Mouse (Mus musculus): ENCODE data around the gene Ggnbp2. TPM values are rescaled to one million over a fixed set of nuclear protein-coding genes. Genes with fewer than 3 reads are reported as not detected.
A peak's percentile ranks its signal among the peaks of the same experiment; 100 is the strongest.
"Not testable (repeated sequence)": the region's sequence is repeated elsewhere in the genome, so short reads cannot be mapped to it uniquely, and the experiment has no call there.

The Ggnbp2 gene
- total RNA-seq, 4 experiments from 2014 or later: 76.1 to 91.6 (median 86.8) TPM

DNA sequence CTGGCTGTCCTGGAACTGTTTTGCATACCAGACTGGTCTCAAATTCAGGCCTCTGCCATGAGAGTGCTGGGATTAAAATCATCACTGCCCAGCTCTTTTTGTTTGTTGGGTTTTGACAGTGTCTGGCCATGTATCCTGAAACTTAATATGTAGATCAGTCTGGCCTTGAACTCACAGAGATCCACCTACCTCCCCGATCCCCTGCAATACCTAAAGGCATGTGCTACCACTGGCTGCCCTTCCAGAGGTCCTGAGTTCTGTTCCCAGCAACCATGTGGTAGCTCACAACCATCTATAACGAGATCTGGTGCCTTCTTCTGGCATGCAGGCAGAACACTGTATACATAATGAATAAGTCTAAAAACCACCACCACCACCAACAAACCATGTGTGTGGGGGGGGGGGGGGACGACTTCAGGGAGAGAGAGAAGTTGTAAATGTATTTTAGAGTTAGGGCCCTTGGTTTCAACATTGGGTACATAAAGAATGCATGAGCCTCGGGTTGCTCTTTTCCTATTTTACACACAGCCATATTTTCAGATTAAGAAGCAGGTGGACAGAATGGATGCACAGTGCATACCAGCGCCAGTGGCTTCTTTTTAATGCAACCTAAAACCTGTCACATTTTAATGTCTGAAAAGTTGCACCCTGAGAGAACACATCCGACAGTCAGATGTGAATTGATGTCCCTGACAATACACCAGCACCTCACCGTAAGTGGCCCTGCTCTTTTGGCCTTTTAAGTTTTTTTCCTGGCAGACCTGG, 8.6 kb upstream of the Ggnbp2 start:
- DNase-seq: no peak

- not testable (repeated sequence) for DNase-seq
These were observed 5.4 kb upstream of the Ggnbp2 start for GRCm38 (mm10) chr11:84876020-84876419.

GRCm38 (mm10) chr11:84873042-84873833, 2.6 kb upstream of the Ggnbp2 start:
- no peak for DNase-seq

GRCm38 (mm10) chr11:84871548-84872069, 992 bp upstream of the Ggnbp2 start:
- DNase-seq: no peak

GRCm38 (mm10) chr11:84871046-84871445, 429 bp upstream of the Ggnbp2 start:
- no peak for DNase-seq

GRCm38 (mm10) chr11:84869537-84870232, 932 bp downstream of the Ggnbp2 start:
- DNase-seq: peak; percentile 92

DNA sequence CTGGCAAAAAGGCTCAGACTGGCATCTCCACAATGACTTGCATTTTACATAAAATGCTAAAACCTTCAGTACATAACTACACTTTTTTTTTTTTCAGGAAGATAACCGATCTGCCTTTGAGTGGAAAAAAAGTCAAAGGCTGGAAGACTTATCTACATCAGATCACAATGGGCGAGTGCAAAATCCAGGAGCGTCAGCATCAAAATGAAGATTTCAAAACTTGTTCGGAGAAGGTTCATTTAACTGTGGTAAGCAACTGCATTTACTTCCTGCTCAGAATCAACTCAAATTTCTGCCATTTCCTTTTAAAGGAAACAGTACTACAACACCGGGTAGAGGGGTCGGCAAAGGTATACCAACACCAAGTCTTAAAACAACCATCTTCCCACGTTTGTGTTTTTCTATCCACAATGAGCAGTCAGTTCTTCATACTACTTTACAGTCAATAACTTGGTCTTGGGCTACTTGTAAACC, 1.8 kb downstream of the Ggnbp2 start:
- no peak for DNase-seq

DNA sequence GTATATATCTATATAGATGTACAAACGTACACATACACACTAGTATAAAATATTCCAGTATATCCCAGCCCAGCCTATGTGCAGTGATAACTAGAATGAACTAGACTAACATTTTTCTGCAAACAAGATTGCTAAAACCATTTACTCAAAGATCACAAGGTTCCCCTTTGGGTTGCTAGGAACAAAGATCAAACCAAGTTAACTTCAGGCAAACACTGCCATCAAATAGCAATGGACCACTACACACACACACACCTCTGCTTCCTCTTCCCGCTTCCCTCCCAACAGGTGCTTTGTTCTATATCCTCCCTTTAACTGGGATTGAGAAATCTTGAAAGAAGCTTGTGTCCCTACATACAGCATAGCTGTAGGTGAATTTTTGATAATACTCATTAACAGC, 3.0 kb downstream of the Ggnbp2 start:
- DNase-seq: no peak

DNA sequence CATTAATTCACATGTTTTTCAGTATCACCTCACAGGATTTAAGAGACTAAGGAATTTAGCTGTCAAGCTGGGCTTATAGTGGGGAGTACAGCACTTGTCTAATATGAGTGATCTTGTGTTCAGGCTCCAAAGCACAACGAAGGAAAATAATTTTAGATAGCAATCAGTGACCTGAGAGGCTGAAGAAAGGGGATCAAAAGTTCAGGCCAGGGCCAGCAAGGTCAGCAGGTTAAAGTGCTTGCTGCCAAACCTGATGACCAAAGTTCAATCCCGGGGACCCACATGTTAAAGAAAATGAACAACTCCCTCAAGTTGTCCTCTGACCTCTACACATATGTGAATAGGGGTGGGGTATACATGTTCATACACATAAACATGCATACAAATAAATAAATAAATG, 5.3 kb downstream of the Ggnbp2 start:
- no peak for DNase-seq

GRCm38 (mm10) chr11:84855285-84855684, 15.3 kb downstream of the Ggnbp2 start:
- DNase-seq: no peak

DNA sequence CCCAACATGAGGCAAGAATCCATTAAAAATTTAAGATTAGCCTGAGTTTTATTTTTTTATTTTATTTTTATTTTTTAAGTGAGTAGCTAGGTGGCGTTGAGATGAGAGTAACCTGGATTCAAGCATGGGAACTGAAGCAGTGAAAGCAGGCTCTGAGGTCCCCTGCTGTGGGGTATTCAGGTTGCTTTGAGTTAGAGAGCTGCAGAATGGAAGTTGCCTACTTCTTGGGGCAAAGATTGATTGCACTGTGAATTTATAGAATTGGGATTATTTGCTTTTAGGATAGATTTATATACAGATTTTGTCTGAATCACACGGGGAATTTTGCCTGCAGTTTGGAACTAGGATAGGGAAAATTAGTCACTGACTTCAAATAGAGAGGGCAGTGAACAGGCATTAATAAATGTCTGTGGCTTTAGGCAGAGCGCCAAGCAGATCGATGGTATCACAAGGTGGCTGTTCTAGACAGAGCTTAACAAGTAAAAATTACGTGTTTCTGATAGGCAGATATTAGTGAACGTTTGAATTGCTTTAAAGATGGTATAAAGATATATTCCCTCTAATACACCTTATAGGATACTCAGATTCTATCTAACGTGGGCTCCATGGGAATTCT, 23.0 kb downstream of the Ggnbp2 start:
- DNase-seq: no peak

GRCm38 (mm10) chr11:84846741-84847474, 23.7 kb downstream of the Ggnbp2 start:
- no peak for DNase-seq

DNA sequence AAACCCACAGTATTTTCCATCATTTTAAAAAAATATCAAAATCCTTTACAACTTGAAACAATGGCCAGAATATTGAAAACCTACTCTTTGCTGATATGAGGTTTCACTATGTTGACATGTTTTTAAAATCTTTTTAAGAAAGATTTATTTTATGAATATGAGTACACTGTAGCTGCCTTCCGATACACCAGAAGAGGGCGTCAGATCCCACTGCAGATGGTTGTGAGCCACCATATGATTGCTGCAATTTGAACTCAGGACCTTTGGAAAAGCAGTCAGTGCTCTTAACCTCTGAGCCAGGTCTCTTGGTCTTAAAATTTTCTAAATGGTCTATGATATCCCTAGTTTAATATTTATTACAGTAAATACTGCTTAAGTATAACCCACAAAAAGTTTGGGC, 31.3 kb downstream of the Ggnbp2 start:
- DNase-seq: no peak

- not testable (repeated sequence) for DNase-seq
These were observed 41.1 kb downstream of the Ggnbp2 start for GRCm38 (mm10) chr11:84829495-84829894.

GRCm38 (mm10) chr11:84828516-84829399, 41.9 kb downstream of the Ggnbp2 start, which contains the start of gene Dhrs11:
Dhrs11 (minus strand) TSS chr11:84828994.
- DNase-seq: peak; percentile 94

DNA sequence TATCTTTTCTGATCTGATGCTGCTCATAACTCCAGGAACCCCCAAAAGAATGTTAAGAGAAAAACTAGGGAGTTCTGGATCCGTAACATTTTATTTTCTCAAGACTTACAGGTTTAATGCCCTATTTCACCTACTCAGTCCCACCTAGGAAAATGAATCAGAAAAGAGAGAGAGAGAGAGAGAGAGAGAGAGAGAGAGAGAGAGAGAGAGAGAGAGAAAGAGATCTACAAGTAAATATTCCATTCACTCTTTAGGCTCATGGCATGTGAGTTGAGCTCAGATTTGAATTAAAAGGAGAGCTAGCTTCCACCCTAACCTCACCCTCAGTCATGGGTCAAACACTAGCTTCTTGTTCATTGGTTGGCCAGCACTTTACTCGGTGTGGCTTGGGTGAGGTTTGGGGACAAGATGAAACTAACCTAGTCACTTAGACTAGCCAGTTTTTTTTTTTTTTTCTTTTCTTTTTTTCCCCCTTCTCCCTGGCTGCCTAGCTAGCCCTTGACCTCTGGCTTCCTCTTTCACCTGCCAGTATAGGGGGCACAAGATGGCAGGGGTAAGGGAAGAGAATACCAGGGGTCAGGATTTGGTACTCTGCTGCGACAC, 42.6 kb downstream of the Ggnbp2 start:
- DNase-seq: no peak

DNA sequence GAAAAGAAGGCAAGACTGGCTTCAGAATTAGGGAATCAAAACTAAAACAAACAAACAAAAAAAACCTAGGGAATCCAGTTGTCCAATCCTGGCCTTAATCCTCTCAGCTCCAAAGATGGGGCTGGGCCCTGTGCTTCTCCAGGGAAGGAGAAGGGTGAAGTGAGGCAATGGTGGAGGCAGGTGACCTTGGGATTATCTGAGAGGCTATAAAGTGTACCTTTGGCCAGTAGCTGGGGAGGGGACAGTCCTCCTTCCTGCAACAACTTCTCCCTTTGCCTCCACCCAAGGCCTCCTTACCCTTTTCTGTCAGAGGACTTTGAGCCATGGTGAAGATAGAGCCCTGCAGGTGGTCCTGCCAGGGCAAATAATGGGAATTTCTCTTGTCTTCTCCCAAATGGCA, 43.1 kb downstream of the Ggnbp2 start:
- DNase-seq: no peak

DNA sequence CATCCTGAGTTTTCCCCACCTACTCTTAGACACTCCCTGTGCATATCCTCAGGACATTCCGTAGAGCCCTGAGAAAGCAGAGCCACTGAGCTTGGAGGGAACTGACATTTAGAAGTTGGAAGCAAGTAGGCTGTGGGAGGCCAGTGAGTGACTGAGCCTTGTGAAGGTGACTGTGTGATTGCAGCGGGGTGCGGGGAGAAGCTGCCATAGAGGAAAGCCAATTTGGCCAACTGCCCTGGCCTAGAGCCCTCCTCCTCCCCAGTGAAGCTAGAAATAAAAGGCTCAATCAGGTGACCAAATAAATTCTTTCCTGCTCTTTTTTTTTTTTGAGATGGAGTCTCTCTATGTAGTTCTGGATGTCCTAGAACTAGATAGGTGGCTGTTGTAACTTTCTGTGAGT, 44.4 kb downstream of the Ggnbp2 start:
- DNase-seq: peak; percentile 89

GRCm38 (mm10) chr11:84825261-84825807, 45.3 kb downstream of the Ggnbp2 start:
- no peak for DNase-seq

- DNase-seq: no peak
These were observed 47.1 kb downstream of the Ggnbp2 start for GRCm38 (mm10) chr11:84823484-84823897.
